Mouse (Mus musculus) midbrain, embryonic 16.5 days (tissue): ENCODE results near the gene G3bp2. TPM values are rescaled to one million over a fixed set of nuclear protein-coding genes. Genes with fewer than 3 reads are reported as not detected.
A peak's percentile ranks its signal among the peaks of the same experiment; 100 is the strongest.

Experiments used
- ATAC-seq: fragments of 200-750 bp; cut with Nextera tagmentation; 2 replicates; pipeline ENCODE4 v1.8.0; 2017; ENCODE audit warnings: moderate TSS enrichment
- H3K27ac ChIP-seq: fragments of 300-500 bp; sonication (generic); 2 replicates; pipeline ENCODE4 v1.5.1; 2014; ENCODE audit warnings: mild to moderate bottlenecking, low read length, mixed read lengths
- H3K27me3 ChIP-seq: fragments of 300-500 bp; sonication (generic); 2 replicates; pipeline ENCODE4 v1.6.1; 2014; ENCODE audit warnings: low read depth, low read length, mixed read lengths; ENCODE audit not compliant: control insufficient read depth, insufficient read depth
- H3K36me3 ChIP-seq: fragments of 300-500 bp; sonication (generic); 2 replicates; pipeline ENCODE4 v1.6.1; 2014; ENCODE audit warnings: mild to moderate bottlenecking, low read length, moderate library complexity, mixed read lengths; ENCODE audit not compliant: control insufficient read depth, insufficient read depth
- H3K4me1 ChIP-seq: fragments of 300-500 bp; sonication (generic); 2 replicates; pipeline ENCODE4 v1.6.1; 2014; ENCODE audit warnings: mild to moderate bottlenecking, low read length, mixed read lengths; ENCODE audit not compliant: control insufficient read depth, insufficient read depth
- H3K4me2 ChIP-seq: fragments of 300-500 bp; sonication (generic); 2 replicates; pipeline ENCODE4 v1.6.1; 2014; ENCODE audit warnings: mild to moderate bottlenecking, low read length, mixed read lengths
- H3K4me3 ChIP-seq: fragments of 300-500 bp; sonication (generic); 2 replicates; pipeline ENCODE4 v1.5.1; 2014; ENCODE audit warnings: low read depth, mild to moderate bottlenecking, low read length, moderate library complexity, mixed read lengths
- H3K9ac ChIP-seq: fragments of 300-500 bp; sonication (generic); 2 replicates; pipeline ENCODE4 v1.6.1; 2014; ENCODE audit warnings: low read depth, low read length, mixed read lengths
- H3K9me3 ChIP-seq: fragments of 300-500 bp; sonication (generic); replicated peaks from 2 replicates; pipeline ENCODE4 v1.6.1; 2014; ENCODE audit warnings: mild to moderate bottlenecking, low read length, mixed read lengths; ENCODE audit not compliant: control insufficient read depth, poor library complexity, severe bottlenecking
- WGBS: fragments of 180-500 bp; shearing (Covaris S2); extraction: QIAGEN DNeasy Blood & Tissue Kit; methylation state at CpG from one replicate; pipeline ENCODE4 v1.1.7; 2014; 5-methylcytosine and 5-hydroxymethylcytosine counted together
- polyA plus RNA-seq: library from polyadenylated mRNA; unstranded; fragments of >200 nt; fragmentation: Nextera tagmentation; extraction: Ambion mirVana; gene quantifications from 2 replicates; pipeline ENCODE4 v1.2.1, GENCODE M21; 2015

G3bp2 gene
- polyA plus RNA-seq, 1 experiment from 2014 or later = 376 TPM

DNA sequence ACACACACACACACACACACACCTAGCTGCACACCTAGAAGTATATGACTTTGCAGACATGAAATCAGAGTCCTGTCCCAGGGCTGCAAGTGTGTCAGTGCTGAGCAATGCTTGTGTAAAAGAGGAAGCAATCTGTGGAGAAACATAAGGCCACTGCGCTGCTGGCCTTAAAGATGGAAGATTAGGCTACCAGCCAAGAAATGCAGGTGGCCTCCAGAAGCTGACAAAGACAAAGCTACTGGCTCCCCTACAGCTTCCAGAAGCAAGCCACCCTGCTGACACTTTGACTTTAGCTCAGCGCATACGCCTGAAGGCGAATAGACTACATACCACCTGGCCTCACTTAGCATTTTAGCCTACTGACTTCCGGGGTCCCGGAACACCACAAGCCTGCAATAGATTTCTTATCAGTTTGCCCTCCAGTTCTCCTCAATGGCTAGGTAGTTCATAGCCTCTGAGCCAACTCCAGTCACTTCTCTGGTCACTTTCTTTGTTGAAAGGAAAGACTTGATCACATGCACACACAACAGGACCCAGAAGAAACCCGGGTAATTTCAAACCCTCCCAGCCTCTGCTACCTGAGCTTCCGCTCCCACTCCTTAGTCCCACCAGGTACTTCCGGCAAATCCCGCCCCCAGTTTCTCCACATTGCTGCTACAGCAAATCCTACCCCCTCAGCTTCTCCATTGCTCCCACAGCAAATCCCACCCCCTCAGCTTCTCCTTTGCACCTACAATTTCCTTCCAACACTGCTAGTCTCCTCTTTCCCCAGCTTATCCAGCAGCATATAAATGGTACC lies 23.0 kb upstream of the G3bp2 start:
- Histone ChIP-seq H3K36me3 (no peaks in the 10 kb centered on the region), H3K4me3 (no peak overlapping the region), H3K9ac (no peak overlapping the region), H3K4me1 (no peaks in the 10 kb centered on the region; the same call in 1 of the 2 replicates), H3K9me3 (no peaks in the 10 kb centered on the region), H3K27ac (no peak overlapping the region), H3K4me2 (no peak overlapping the region), H3K27me3 (no peaks in the 10 kb centered on the region)
- no peak for ATAC-seq
- WGBS = 47% methylated on average over 10 of the region's 10 CpGs

DNA sequence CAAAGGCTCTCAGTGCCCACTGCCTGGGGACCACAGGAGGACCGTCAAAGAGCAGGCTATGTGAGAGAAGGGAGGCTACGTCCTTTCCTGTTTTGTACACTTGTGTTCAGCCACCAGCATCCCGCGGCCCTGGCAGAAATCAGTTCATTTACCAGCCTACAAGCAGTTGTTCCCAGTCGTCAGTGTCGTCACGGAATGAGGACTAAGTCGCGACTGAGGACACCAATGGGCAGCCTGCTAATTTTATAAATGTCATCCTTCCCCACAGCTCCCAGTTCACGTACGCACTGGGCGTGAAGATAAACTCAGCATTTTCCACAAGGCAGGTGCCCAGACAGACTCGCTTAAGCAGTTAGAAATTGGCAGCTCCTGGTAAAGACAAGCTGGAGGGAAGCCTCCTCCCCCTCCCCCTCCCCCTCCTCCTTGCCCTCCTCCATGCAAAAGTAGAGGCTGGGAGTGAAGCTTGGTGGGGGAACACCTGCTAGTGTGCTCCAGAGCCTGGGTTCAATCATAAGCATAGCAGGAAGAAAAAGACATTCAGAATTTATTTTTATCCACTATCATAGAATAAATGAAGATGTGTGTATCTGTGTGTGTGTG lies 20.4 kb upstream of the G3bp2 start:
- H3K4me1 ChIP-seq = no peaks in the 10 kb centered on the region; the same call in 1 of the 2 replicates
- H3K27ac ChIP-seq = no peak overlapping the region
- H3K27me3 ChIP-seq = no peaks in the 10 kb centered on the region
- no peaks in the 10 kb centered on the region for H3K9me3 ChIP-seq
- H3K4me3 ChIP-seq = no peak overlapping the region
- no peak overlapping the region for H3K9ac ChIP-seq
- 76% methylated on average over 13 of the region's 13 CpGs for WGBS
- H3K4me2 ChIP-seq = no peak overlapping the region
- ATAC-seq = 0 out of 2 replicates have a peak, but pooled peaks have one; percentile 28
- H3K36me3 ChIP-seq = no peaks in the 10 kb centered on the region

DNA sequence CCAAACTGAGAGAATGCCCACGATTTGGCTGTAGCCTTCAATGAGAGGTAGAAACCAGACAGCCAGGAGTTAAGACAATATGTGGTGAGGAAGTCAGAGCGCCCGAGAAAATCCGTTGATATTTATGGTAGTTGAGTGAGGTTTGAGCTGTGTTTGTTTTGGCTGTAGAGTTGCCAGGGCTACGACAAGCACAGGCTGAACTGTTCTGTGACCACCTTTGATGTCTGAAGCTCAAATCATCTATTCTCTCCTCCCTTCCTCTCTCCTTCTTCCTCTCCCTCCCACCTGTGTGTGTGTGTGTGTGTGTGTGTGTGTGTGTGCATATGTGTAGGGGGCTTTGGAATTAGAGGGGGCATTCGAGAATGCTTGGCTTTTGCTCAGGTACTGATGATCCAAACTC lies 19.5 kb upstream of the G3bp2 start:
- Histone ChIP-seq H3K27ac (no peak overlapping the region), H3K4me3 (no peak overlapping the region), H3K9ac (no peak overlapping the region), H3K9me3 (no peaks in the 10 kb centered on the region), H3K4me1 (no peaks in the 10 kb centered on the region; the same call in 1 of the 2 replicates), H3K4me2 (no peak overlapping the region), H3K36me3 (no peaks in the 10 kb centered on the region), H3K27me3 (no peaks in the 10 kb centered on the region)
- WGBS = 64% methylated on average over 6 of the region's 6 CpGs
- ATAC-seq = no peak

- Histone ChIP-seq H3K4me3 (no peak overlapping the region), H3K9ac (no peak overlapping the region), H3K27me3 (no peaks in the 10 kb centered on the region), H3K27ac (no peak overlapping the region), H3K9me3 (no peaks in the 10 kb centered on the region), H3K4me1 (no peaks in the 10 kb centered on the region; the same call in 1 of the 2 replicates), H3K36me3 (no peaks in the 10 kb centered on the region), H3K4me2 (no peak overlapping the region)
- no peak for ATAC-seq
- WGBS = 88% methylated on average over 8 of the region's 8 CpGs
Measured at GRCm38 (mm10) chr5:92101601-92102000, 18.1 kb upstream of the G3bp2 start.

DNA sequence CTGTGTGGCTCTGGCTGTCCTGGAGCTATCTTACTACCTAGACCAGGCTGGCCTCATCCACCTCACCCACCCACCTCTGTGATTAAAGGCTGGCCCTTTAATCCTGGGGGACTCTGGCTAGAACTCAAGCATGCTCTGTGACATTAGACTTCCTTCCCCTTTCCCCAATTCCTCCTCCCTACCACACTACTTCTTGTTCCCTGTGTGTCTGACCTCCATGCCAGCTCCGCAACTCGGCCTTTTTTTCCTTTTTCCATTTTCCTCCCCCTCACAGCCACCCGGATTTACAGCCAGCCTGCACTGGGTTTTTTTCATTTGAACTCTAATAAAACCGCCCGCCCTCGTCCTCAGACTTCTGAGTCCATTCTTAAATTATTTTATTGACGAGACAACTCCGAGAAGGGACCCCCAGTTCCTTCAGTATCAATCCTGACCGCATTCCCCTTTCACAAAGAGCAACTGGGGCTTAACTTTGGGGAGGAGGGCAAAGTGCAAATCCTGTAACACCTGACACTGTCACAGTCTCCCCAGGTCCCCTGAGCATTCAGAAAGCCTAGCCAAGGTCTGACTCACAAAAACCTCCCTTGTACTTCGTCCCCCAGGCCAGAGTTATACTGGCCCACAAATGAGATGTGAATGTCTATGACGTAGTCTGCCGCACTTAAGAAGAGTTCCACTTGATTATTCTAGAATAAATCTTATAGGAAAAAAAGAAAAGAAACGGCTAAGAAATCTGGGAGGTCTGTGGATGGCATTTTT lies 15.0 kb upstream of the G3bp2 start:
- no peak for ATAC-seq
- Histone ChIP-seq H3K4me3 (no peak overlapping the region), H3K27ac (no peak overlapping the region), H3K36me3 (no peaks in the 10 kb centered on the region), H3K9me3 (no peaks in the 10 kb centered on the region), H3K4me1 (0 out of 2 replicates have a peak, but pooled peaks cover 2% of the 10 kb centered on the region), H3K27me3 (no peaks in the 10 kb centered on the region), H3K4me2 (no peak overlapping the region), H3K9ac (no peak overlapping the region)
- WGBS = 58% methylated on average over 13 of the region's 13 CpGs

DNA sequence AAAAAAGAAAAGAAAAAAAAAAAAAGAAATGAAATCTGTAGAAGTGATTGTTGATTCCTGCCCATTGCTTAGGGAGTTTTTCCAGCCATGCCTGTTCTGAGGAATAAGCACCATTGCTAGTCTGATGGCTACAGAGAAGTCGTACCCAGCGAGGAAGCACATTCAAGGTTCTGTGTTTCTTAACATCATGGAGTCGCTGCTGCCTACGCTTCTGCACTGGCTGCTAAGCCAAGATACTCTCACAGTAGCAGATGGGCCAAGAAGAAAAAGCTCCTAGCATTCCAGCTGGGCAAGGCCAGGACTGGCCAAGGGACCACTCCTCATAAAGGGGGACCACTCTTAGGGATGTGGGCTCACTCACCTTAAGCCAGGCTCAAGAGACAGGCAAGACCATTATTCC lies 14.3 kb upstream of the G3bp2 start:
- no peaks in the 10 kb centered on the region for H3K9me3 ChIP-seq
- H3K4me1 ChIP-seq = 0 out of 2 replicates have a peak, but pooled peaks cover 2% of the 10 kb centered on the region
- 86% methylated on average over 4 of the region's 4 CpGs for WGBS
- H3K27me3 ChIP-seq = no peaks in the 10 kb centered on the region
- no peak for ATAC-seq
- no peak overlapping the region for H3K9ac ChIP-seq
- no peak overlapping the region for H3K27ac ChIP-seq
- no peaks in the 10 kb centered on the region for H3K36me3 ChIP-seq
- no peak overlapping the region for H3K4me2 ChIP-seq
- H3K4me3 ChIP-seq = no peak overlapping the region

DNA sequence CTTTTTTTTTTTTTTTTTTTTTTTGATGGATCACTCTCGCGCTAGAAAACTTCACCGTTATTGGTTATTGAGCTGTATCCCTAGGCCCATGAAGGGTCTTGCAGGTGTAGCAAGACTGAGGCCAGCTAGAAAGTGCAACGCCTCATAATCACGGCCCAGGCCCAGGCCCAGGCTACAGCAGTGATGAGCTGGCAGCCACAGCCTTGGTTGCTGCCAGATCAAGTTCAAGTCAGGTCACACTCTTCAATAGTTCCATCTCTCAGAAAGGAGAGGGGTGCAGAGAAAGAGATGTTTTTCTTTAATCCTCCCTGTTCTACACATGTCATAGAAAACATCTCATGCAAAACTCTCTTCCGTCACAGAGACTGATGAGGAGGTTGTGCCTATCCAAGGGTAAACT lies 13.3 kb upstream of the G3bp2 start:
- Histone ChIP-seq H3K4me2 (no peak overlapping the region), H3K27ac (no peak overlapping the region), H3K27me3 (no peaks in the 10 kb centered on the region), H3K4me1 (0 out of 2 replicates have a peak, but pooled peaks cover 2% of the 10 kb centered on the region), H3K4me3 (no peak overlapping the region), H3K36me3 (no peaks in the 10 kb centered on the region), H3K9ac (no peak overlapping the region), H3K9me3 (no peaks in the 10 kb centered on the region)
- 89% methylated on average over 6 of the region's 6 CpGs for WGBS
- no peak for ATAC-seq

DNA sequence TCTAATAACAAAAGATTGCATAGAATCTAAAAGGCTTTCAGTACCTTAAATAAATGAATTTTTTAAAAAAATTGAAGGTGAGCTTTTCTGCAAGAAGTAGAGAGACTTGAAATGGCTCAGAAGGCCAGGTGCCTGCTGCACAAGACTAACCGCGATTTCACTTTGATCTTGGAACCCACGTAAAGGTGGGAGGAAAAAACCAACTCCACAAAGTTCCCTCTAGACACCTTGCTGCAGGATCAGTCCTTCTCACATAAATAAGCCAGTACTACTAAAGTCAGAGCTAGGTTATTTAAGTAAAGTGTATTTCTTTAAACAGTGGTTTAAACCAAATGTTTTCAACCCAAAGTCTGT lies 10.5 kb upstream of the G3bp2 start:
- H3K4me1 ChIP-seq = 0 out of 2 replicates have a peak, but pooled peaks cover 2% of the 10 kb centered on the region
- H3K36me3 ChIP-seq = no peaks in the 10 kb centered on the region
- no peak overlapping the region for H3K4me3 ChIP-seq
- 78% methylated on average over 3 of the region's 3 CpGs for WGBS
- H3K9me3 ChIP-seq = no peaks in the 10 kb centered on the region
- H3K27ac ChIP-seq = no peak overlapping the region
- no peaks in the 10 kb centered on the region for H3K27me3 ChIP-seq
- no peak overlapping the region for H3K4me2 ChIP-seq
- ATAC-seq = no peak
- no peak overlapping the region for H3K9ac ChIP-seq
